Mouse (Mus musculus) G1E (cell line): ENCODE measurements around the gene Mycbp2. TPM values are rescaled to one million over a fixed set of nuclear protein-coding genes. Genes with fewer than 3 reads are reported as not detected.

Experiments
- ATAC-seq: 2 replicates; pipeline ENCODE4 v1.8.0; 2016; ENCODE audit warnings: mild to moderate bottlenecking; ENCODE audit not compliant: insufficient number of reproducible peaks, poor library complexity, low FRiP score, severe bottlenecking; ENCODE audit errors: extremely low read depth
- DNase-seq: peaks from one replicate; pipeline ENCODE4 v3.0.0; 2012; ENCODE audit warnings: low spot score
- H3K27me3 ChIP-seq: 2 replicates; pipeline ENCODE4 v1.6.1; 2012; ENCODE audit warnings: mild to moderate bottlenecking, low read length, inconsistent platforms; ENCODE audit not compliant: insufficient read depth
- H3K36me3 ChIP-seq: replicated peaks from 2 replicates; pipeline ENCODE3; 2012; ENCODE audit warnings: mild to moderate bottlenecking, inconsistent platforms
- H3K4me1 ChIP-seq: 2 replicates; pipeline ENCODE4 v1.6.1; 2012; ENCODE audit warnings: low read depth, low read length, inconsistent platforms, mixed read lengths; ENCODE audit not compliant: insufficient read depth
- H3K4me3 ChIP-seq: 2 replicates; pipeline ENCODE4 v1.5.1; 2012; ENCODE audit warnings: low read depth, mild to moderate bottlenecking, inconsistent platforms, low read length, moderate library complexity, mixed read lengths
- H3K9me3 ChIP-seq: replicated peaks from 2 replicates; pipeline ENCODE4 v1.6.1; 2012; ENCODE audit warnings: inconsistent platforms
- CTCF ChIP-seq: IDR thresholded peaks from 2 replicates; pipeline ENCODE4 v1.5.1; 2012; ENCODE audit warnings: low read depth, low read length, inconsistent platforms, mixed read lengths
- GATA1 ChIP-seq: IDR thresholded peaks from 2 replicates; pipeline ENCODE4 v1.6.1; 2012; ENCODE audit warnings: borderline replicate concordance, low read length, inconsistent platforms, mixed read lengths
- GATA2 ChIP-seq: IDR thresholded peaks from 2 replicates; pipeline ENCODE4 v1.6.1; 2012; ENCODE audit warnings: low read depth, low read length, inconsistent platforms, borderline replicate concordance
- POLR2AphosphoS5 ChIP-seq: IDR thresholded peaks from 2 replicates; pipeline ENCODE4 v1.6.1; 2012; ENCODE audit warnings: low read depth, low read length, inconsistent platforms; ENCODE audit not compliant: insufficient replicate concordance
- TAL1 ChIP-seq: conservative IDR thresholded peaks from 2 replicates; pipeline ENCODE4 v1.6.1; 2012; ENCODE audit warnings: low read depth, low read length, inconsistent platforms, mixed read lengths
- polyA plus RNA-seq: library from polyadenylated mRNA; stranded (reverse); fragments of >175 nt; gene quantifications from 2 replicates; pipeline ENCODE4 v1.2.3, GENCODE M21; 2012
- total RNA-seq, 2 experiments: library from RNA; stranded (forward) in 1 of 2; stranded (reverse) in 1 of 2; fragments of 200-1000 nt in 1 of 2; fragments of >200 nt in 1 of 2; fragmentation: Nextera tagmentation in 1 of 2; gene quantifications; 2 replicates each; pipeline ENCODE4 v1.2.3; 2014 to 2017

The Mycbp2 gene
- total and polyA plus RNA-seq, 3 experiments: 14.8 to 139 (median 46.1) TPM

- Histone ChIP-seq H3K27me3 (no peaks in the 10 kb centered on the region), H3K9me3 (no peaks in the 10 kb centered on the region), H3K4me3 (no peak overlapping the region), H3K4me1 (peaks cover 40% of the 10 kb centered on the region), H3K36me3 (peaks cover 78% of the 10 kb centered on the region)
- TF ChIP-seq TAL1 (peak; percentile 46), POLR2AphosphoS5 (no peak)
- DNase-seq (no peak), ATAC-seq (peak; percentile 51)
Measured at GRCm38 (mm10) chr14:103085840-103086533, 260.6 kb downstream of the Mycbp2 start.

- H3K9me3 ChIP-seq: no peaks in the 10 kb centered on the region
- H3K4me1 ChIP-seq: peaks cover 17% of the 10 kb centered on the region; the same call in 1 of the 2 replicates
- peaks cover 80% of the 10 kb centered on the region for H3K36me3 ChIP-seq
- ATAC-seq (no peak), DNase-seq (no peak)
- TF ChIP-seq TAL1 (no peak), POLR2AphosphoS5 (no peak), CTCF (no peak), GATA1 (no peak), GATA2 (no peak)
- H3K4me3 ChIP-seq: no peak overlapping the region
- no peaks in the 10 kb centered on the region for H3K27me3 ChIP-seq
Measured at GRCm38 (mm10) chr14:103079209-103079977, 267.2 kb downstream of the Mycbp2 start.

GRCm38 (mm10) chr14:103078006-103078912, 268.4 kb downstream of the Mycbp2 start:
- Histone ChIP-seq H3K9me3 (no peaks in the 10 kb centered on the region), H3K36me3 (peaks cover 79% of the 10 kb centered on the region), H3K4me3 (no peak overlapping the region), H3K4me1 (peaks cover 18% of the 10 kb centered on the region; the same call in 1 of the 2 replicates), H3K27me3 (no peaks in the 10 kb centered on the region)
- TF ChIP-seq GATA2: no peak
- no peak for TF ChIP-seq TAL1
- ATAC-seq: no peak
- DNase-seq: no peak

GRCm38 (mm10) chr14:103077272-103078005, 269.2 kb downstream of the Mycbp2 start:
- Histone ChIP-seq H3K4me1 (peaks cover 23% of the 10 kb centered on the region; the same call in 1 of the 2 replicates), H3K9me3 (no peaks in the 10 kb centered on the region), H3K27me3 (no peaks in the 10 kb centered on the region), H3K4me3 (no peak overlapping the region), H3K36me3 (peaks cover 79% of the 10 kb centered on the region)
- no peak for DNase-seq
- no peak for ATAC-seq
- TF ChIP-seq GATA2: no peak
- TF ChIP-seq CTCF: no peak
- no peak for TF ChIP-seq TAL1
- TF ChIP-seq GATA1: no peak
- no peak for TF ChIP-seq POLR2AphosphoS5

- TF ChIP-seq GATA2: no peak
- no peak for TF ChIP-seq CTCF
- no peak for TF ChIP-seq GATA1
- TF ChIP-seq TAL1: no peak
- TF ChIP-seq POLR2AphosphoS5: no peak
- H3K4me3 ChIP-seq: no peak overlapping the region
- H3K27me3 ChIP-seq: no peaks in the 10 kb centered on the region
- H3K9me3 ChIP-seq: no peaks in the 10 kb centered on the region
- H3K36me3 ChIP-seq: peaks cover 77% of the 10 kb centered on the region
- no peak for DNase-seq
- H3K4me1 ChIP-seq: peaks cover 40% of the 10 kb centered on the region
- no peak for ATAC-seq
Measured at GRCm38 (mm10) chr14:103075166-103075565, 271.4 kb downstream of the Mycbp2 start.

- ATAC-seq: no peak
- peaks cover 44% of the 10 kb centered on the region for H3K4me1 ChIP-seq
- DNase-seq: no peak
- H3K4me3 ChIP-seq: no peak overlapping the region
- TF ChIP-seq GATA2: no peak
- H3K36me3 ChIP-seq: peaks cover 68% of the 10 kb centered on the region
- no peaks in the 10 kb centered on the region for H3K27me3 ChIP-seq
- no peaks in the 10 kb centered on the region for H3K9me3 ChIP-seq
Measured at GRCm38 (mm10) chr14:103073825-103074224, 272.8 kb downstream of the Mycbp2 start.
